Mouse (Mus musculus) hindbrain, embryonic 13.5 days (tissue): ENCODE results near the gene Primpol. TPM values are rescaled to one million over a fixed set of nuclear protein-coding genes. Genes with fewer than 3 reads are reported as not detected.

Experiments
- ATAC-seq: fragments of 200-750 bp; cut with Nextera tagmentation; 2 replicates; pipeline ENCODE4 v1.8.0; 2017; ENCODE audit warnings: moderate TSS enrichment; ENCODE audit not compliant: low FRiP score
- H3K27ac ChIP-seq: fragments of 300-500 bp; sonication (generic); 2 replicates; pipeline ENCODE4 v1.5.1; 2015; ENCODE audit warnings: inconsistent platforms, mild to moderate bottlenecking, moderate library complexity
- H3K27me3 ChIP-seq: fragments of 300-500 bp; sonication (generic); 2 replicates; pipeline ENCODE4 v1.6.1; 2015; ENCODE audit warnings: mild to moderate bottlenecking, inconsistent platforms
- H3K36me3 ChIP-seq: fragments of 300-500 bp; sonication (generic); 2 replicates; pipeline ENCODE4 v1.6.1; 2015; ENCODE audit warnings: mild to moderate bottlenecking, inconsistent platforms
- H3K4me1 ChIP-seq: fragments of 300-500 bp; sonication (generic); replicated peaks from 2 replicates; pipeline ENCODE4 v1.6.1; 2015; ENCODE audit warnings: inconsistent platforms
- H3K4me2 ChIP-seq: fragments of 300-500 bp; sonication (generic); 2 replicates; pipeline ENCODE4 v1.6.1; 2015; ENCODE audit warnings: inconsistent platforms, mild to moderate bottlenecking, moderate library complexity
- H3K4me3 ChIP-seq: fragments of 300-500 bp; sonication (generic); 2 replicates; pipeline ENCODE4 v1.5.1; 2015; ENCODE audit warnings: mild to moderate bottlenecking, inconsistent platforms
- H3K9ac ChIP-seq: fragments of 300-500 bp; sonication (generic); 2 replicates; pipeline ENCODE4 v1.6.1; 2015; ENCODE audit warnings: mild to moderate bottlenecking, inconsistent platforms
- H3K9me3 ChIP-seq: fragments of 300-500 bp; sonication (generic); 2 replicates; pipeline ENCODE4 v1.6.1; 2016; ENCODE audit warnings: inconsistent platforms
- WGBS: fragments of 180-500 bp; shearing (Covaris S2); methylation state at CpG from one replicate; pipeline ENCODE4 v1.1.7; 2015; 5-methylcytosine and 5-hydroxymethylcytosine counted together
- polyA plus RNA-seq: library from polyadenylated mRNA; unstranded; fragments of >200 nt; fragmentation: Nextera tagmentation; extraction: Ambion mirVana; gene quantifications from 2 replicates; pipeline ENCODE4 v1.2.1, GENCODE M21; 2015

Primpol gene
- polyA plus RNA-seq, 1 experiment from 2014 or later: 9.8 TPM

DNA sequence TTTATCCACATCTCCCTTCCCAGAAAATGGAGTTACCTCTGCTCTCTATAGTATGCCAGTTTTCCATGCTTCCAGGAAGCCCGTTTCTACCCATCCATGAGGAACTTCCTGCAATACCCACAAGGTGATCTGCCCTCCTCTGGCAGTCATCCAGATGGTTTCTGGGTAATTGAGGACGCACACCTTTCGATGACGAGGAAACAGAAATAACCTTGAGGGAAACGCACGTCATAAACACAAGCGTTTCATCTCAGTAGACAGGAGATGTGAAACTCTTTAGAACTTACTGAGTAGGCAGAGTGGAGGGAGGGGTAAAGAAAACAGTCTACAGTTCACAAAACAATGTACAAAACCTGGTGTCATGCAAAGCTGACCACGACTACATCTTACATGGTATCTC lies 67.0 kb downstream of the Primpol start:
- ATAC-seq: no peak
- Histone ChIP-seq H3K27ac (no peak overlapping the region), H3K4me1 (peaks cover 12% of the 10 kb centered on the region), H3K9me3 (no peaks in the 10 kb centered on the region), H3K9ac (no peak overlapping the region), H3K4me2 (no peak overlapping the region), H3K4me3 (no peak overlapping the region), H3K27me3 (no peaks in the 10 kb centered on the region), H3K36me3 (no peaks in the 10 kb centered on the region)
- 88% methylated on average over 8 of the region's 8 CpGs for WGBS

GRCm38 (mm10) chr8:46547245-46547644 lies 69.8 kb downstream of the Primpol start:
- Histone ChIP-seq H3K27ac (no peak overlapping the region), H3K36me3 (no peaks in the 10 kb centered on the region), H3K9me3 (no peaks in the 10 kb centered on the region), H3K4me1 (peaks cover 4% of the 10 kb centered on the region), H3K9ac (no peak overlapping the region), H3K4me3 (no peak overlapping the region), H3K27me3 (no peaks in the 10 kb centered on the region), H3K4me2 (no peak overlapping the region)
- no peak for ATAC-seq
- 57% methylated on average over 4 of the region's 4 CpGs for WGBS

DNA sequence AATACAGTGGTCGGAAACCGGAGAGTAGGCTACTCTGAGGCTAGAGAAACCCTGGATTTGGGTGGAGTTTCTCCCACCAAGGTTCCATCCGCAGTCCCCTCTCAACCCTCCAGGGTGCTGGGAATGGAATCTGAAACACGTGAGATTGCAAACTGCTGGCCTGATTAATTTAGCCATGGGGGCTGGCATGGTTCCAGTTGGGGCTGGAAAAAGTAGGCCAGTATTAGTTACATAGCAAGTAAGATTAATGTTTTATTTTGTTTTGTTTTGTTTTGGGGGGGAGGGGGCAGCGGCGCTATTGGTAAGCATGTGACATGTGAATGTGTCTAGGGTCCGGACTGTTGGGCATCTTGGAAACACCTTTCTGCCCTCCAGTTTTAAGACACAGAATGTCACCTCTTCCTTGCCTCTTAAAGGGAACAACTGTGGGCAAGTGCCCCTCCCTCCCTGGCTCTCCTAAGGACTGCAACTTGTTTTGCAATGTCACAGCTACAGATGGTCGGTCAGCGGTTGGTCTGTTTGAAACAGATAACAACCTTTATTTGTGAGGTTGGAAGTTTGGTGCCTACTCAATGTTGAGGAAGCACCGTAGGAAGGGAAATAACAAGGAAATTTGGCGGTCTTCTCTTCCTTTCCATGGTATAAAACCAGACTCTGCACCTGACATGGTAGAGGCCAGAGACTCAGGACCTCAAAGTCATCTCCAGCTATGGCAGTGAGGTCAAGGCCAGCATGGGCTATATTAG lies 70.4 kb downstream of the Primpol start:
- Histone ChIP-seq H3K9me3 (no peaks in the 10 kb centered on the region), H3K27me3 (no peaks in the 10 kb centered on the region), H3K9ac (no peak overlapping the region), H3K4me1 (peaks cover 3% of the 10 kb centered on the region; the same call in 1 of the 2 replicates), H3K36me3 (no peaks in the 10 kb centered on the region), H3K27ac (no peak overlapping the region), H3K4me2 (no peak overlapping the region), H3K4me3 (no peak overlapping the region)
- WGBS: 80% methylated on average over 11 of the region's 11 CpGs
- ATAC-seq: no peak

DNA sequence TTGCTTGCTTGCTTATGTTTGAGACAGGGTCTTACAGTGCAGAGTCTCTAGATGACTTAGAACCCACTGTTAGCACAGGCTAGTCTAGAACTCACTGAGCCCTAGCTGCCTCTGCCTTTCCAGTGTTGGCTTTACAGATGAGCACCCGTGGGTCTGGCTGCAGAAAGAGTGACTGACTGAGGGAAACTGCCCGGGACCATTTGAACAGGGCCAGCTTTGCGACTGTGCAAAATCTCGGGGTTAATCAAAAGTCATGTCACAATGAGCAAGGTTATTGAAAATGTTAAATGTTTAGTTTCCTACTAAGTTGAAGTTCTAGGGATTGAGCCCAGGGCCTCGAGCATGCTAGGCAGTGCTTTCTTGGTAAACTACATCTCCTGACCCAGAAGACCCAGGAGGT lies 71.2 kb downstream of the Primpol start:
- Histone ChIP-seq H3K27me3 (no peaks in the 10 kb centered on the region), H3K9ac (no peak overlapping the region), H3K4me2 (no peak overlapping the region), H3K9me3 (no peaks in the 10 kb centered on the region), H3K4me1 (no peaks in the 10 kb centered on the region; the same call in 1 of the 2 replicates), H3K27ac (no peak overlapping the region), H3K4me3 (no peak overlapping the region), H3K36me3 (no peaks in the 10 kb centered on the region)
- no peak for ATAC-seq
- 91% methylated on average over 5 of the region's 5 CpGs for WGBS

- no peak overlapping the region for H3K4me3 ChIP-seq
- H3K27ac ChIP-seq: no peak overlapping the region
- H3K9me3 ChIP-seq: no peaks in the 10 kb centered on the region
- no peaks in the 10 kb centered on the region for H3K36me3 ChIP-seq
- H3K4me1 ChIP-seq: 0 out of 2 replicates have a peak, but pooled peaks cover 4% of the 10 kb centered on the region
- ATAC-seq: no peak
- no peak overlapping the region for H3K9ac ChIP-seq
- H3K27me3 ChIP-seq: no peaks in the 10 kb centered on the region
- WGBS: 70% methylated on average over 6 of the region's 6 CpGs
- no peak overlapping the region for H3K4me2 ChIP-seq
Observed at GRCm38 (mm10) chr8:46543662-46544061, 73.3 kb downstream of the Primpol start.

- no peak overlapping the region for H3K4me3 ChIP-seq
- 76% methylated on average over 7 of the region's 7 CpGs for WGBS
- H3K27ac ChIP-seq: no peak overlapping the region
- no peak for ATAC-seq
- no peaks in the 10 kb centered on the region for H3K9me3 ChIP-seq
- H3K36me3 ChIP-seq: no peaks in the 10 kb centered on the region
- no peak overlapping the region for H3K9ac ChIP-seq
- no peak overlapping the region for H3K4me2 ChIP-seq
- 0 out of 2 replicates have a peak, but pooled peaks cover 4% of the 10 kb centered on the region for H3K4me1 ChIP-seq
- H3K27me3 ChIP-seq: no peaks in the 10 kb centered on the region
Observed at GRCm38 (mm10) chr8:46543191-46543590, 73.8 kb downstream of the Primpol start.

DNA sequence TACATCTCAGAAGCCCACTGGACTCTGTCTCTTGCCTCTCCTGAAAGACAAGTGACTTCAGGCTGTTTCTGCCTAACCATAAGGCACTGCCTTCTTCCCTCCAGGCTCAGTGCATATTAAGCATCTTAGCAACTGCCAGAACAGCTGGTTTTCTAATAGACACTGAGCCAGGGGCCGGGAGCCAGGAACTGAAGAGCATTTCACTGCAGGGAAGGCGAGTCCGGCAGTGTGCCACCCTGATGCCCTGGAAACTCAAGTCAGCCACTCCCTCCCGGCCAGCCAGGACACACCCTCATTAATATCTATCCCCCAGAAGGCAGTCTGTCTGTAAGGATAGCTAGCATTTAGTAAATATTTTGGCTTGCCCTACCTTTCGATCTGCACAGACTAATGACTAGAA lies 77.3 kb downstream of the Primpol start:
- Histone ChIP-seq H3K4me3 (no peak overlapping the region), H3K36me3 (peaks cover 11% of the 10 kb centered on the region), H3K27ac (no peak overlapping the region), H3K4me2 (no peak overlapping the region), H3K4me1 (0 out of 2 replicates have a peak, but pooled peaks cover 4% of the 10 kb centered on the region), H3K9ac (no peak overlapping the region), H3K27me3 (no peaks in the 10 kb centered on the region), H3K9me3 (no peaks in the 10 kb centered on the region)
- 61% methylated on average over 5 of the region's 5 CpGs for WGBS
- ATAC-seq: peak; percentile 65; the same call in 1 of the 2 replicates

DNA sequence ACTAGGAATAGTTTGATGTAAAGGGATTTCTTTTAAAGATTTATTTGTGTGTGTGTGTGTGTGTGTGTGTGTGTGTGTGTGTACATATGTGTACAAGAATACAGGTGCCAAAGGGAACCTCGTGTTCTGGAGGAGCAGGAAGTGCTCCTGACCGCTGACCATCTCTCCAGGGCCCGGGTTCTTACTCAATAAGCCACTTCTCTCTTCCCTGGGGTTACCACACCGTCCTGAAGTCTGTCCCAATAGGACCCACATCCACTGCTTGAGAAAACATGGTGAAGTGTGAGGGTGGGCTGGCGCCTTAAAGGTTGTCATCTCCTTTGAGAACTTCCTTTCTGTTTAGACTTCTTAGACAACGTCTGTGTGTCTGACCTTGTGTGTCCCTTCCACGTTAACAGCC lies 83.1 kb downstream of the Primpol start:
- H3K4me3 ChIP-seq: no peak overlapping the region
- no peaks in the 10 kb centered on the region for H3K4me1 ChIP-seq
- no peak overlapping the region for H3K4me2 ChIP-seq
- H3K27me3 ChIP-seq: no peaks in the 10 kb centered on the region
- no peaks in the 10 kb centered on the region for H3K9me3 ChIP-seq
- no peak overlapping the region for H3K9ac ChIP-seq
- H3K27ac ChIP-seq: no peak overlapping the region
- H3K36me3 ChIP-seq: peaks cover 30% of the 10 kb centered on the region
- no peak for ATAC-seq
- 87% methylated on average over 7 of the region's 7 CpGs for WGBS

DNA sequence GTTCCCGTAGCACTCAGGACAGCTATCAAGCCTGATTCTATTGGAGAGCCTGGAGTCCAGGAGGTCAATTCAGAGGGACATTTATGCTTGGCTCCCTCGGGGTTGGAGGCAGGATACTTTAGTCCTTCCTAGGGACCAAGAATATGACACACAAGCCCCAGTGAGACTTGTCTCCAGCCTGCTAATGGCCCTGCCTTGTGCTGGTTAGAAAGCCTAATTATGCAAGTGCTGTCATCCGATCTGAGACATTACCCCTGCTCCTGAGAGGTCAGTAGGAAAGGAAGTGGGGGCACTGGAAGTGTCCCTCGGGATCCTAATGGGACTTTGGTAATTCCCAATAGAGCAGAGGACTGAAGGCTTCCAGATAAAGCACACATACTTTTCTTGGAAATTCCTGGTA lies 86.5 kb downstream of the Primpol start:
- H3K4me2 ChIP-seq: no peak overlapping the region
- H3K27ac ChIP-seq: no peak overlapping the region
- WGBS: 52% methylated on average over 4 of the region's 4 CpGs
- no peaks in the 10 kb centered on the region for H3K9me3 ChIP-seq
- no peak overlapping the region for H3K9ac ChIP-seq
- H3K27me3 ChIP-seq: no peaks in the 10 kb centered on the region
- ATAC-seq: no peak
- no peak overlapping the region for H3K4me3 ChIP-seq
- 0 out of 2 replicates have a peak, but pooled peaks cover 4% of the 10 kb centered on the region for H3K4me1 ChIP-seq
- H3K36me3 ChIP-seq: peaks cover 27% of the 10 kb centered on the region

- no peak for ATAC-seq
- Histone ChIP-seq H3K27me3 (no peaks in the 10 kb centered on the region), H3K4me1 (0 out of 2 replicates have a peak, but pooled peaks cover 4% of the 10 kb centered on the region), H3K4me3 (no peak overlapping the region), H3K27ac (no peak overlapping the region), H3K9ac (no peak overlapping the region), H3K36me3 (peaks cover 19% of the 10 kb centered on the region), H3K9me3 (no peaks in the 10 kb centered on the region), H3K4me2 (no peak overlapping the region)
- 81% methylated on average over 4 of the region's 4 CpGs for WGBS
Observed at GRCm38 (mm10) chr8:46529508-46529907, 87.5 kb downstream of the Primpol start.

DNA sequence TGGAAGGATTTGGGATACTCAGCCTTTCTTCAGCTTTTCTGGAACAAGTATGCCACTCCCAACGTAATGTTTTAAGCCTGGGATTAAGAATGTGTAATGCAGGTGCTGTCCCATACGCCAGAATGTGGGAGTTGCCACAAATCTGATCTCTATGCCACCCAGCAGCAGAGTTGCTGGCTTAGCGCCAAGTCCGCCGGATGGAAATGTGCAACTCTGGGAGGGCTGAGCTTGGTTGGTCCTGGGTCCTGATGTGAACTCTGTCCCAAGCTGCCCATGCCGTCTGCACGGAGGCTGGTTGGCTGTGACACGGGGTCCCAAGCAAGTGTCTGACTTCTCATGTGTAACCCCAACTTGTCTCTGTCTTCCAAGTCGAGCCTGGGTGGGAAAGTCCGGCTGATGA lies 90.2 kb downstream of the Primpol start:
- H3K4me3 ChIP-seq: no peak overlapping the region

DNA sequence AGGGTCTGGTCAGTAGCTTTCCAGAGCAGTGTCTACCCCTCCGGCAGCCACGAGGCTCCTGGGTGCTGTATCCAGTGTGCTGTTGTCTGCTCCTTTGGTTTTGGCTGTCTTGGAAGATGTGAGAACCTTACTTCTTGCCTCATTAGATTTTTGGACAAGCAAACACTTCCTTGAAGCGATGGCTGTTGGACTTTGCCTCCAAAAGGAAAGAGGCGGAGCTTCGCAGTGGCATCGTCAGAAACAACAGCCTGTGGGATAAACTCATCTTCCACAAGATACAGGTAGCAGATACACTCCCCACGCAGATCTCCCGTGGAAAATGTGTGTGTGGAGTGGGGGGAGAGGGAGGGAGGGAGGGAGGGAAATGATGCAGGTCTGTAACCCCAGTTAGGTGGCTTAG lies 90.9 kb downstream of the Primpol start:
- WGBS: 91% methylated on average over 8 of the region's 8 CpGs
- Histone ChIP-seq H3K4me2 (no peak overlapping the region), H3K9me3 (no peaks in the 10 kb centered on the region), H3K4me1 (0 out of 2 replicates have a peak, but pooled peaks cover 4% of the 10 kb centered on the region), H3K27me3 (no peaks in the 10 kb centered on the region), H3K4me3 (no peak overlapping the region), H3K27ac (no peak overlapping the region), H3K36me3 (peaks cover 17% of the 10 kb centered on the region), H3K9ac (no peak overlapping the region)
- ATAC-seq: no peak

More for the DNA sequence above, 90.2 kb downstream of the Primpol start:
- H3K9ac ChIP-seq: no peak overlapping the region
- H3K9me3 ChIP-seq: no peaks in the 10 kb centered on the region
- H3K27ac ChIP-seq: no peak overlapping the region
- 0 out of 2 replicates have a peak, but pooled peaks cover 4% of the 10 kb centered on the region for H3K4me1 ChIP-seq
- peaks cover 18% of the 10 kb centered on the region for H3K36me3 ChIP-seq
- ATAC-seq: no peak
- H3K27me3 ChIP-seq: no peaks in the 10 kb centered on the region
- H3K4me2 ChIP-seq: no peak overlapping the region
- 76% methylated on average over 10 of the region's 10 CpGs for WGBS
